29 mouse cellular contexts compared by ENCODE assay signal in genomic region chr9:110611471-110611870, GRCm38 (mm10).
"Had no signal": no experiment of that assay in that cellular context is flagged by ENCODE, and none has a peak within 500 bp of the region (broad histone marks: within the 10 kb centered on the region; RNA-seq: fewer than 3 reads in every experiment).

No protein-coding gene starts in this region.

- DNase-seq: gastrocnemius, adult 2 months; gastrocnemius, postnatal 10 days; gastrocnemius, postnatal 25 days; heart, adult 2 months; heart, postnatal 14 days; heart, postnatal 4 days; kidney, adult 18-20 months; kidney, adult 9 months; kidney, postnatal 10 days; kidney, postnatal 25 days; kidney, postnatal 4 days; liver, embryonic 13.5 days; liver, postnatal 0 days had no signal

- ATAC-seq: hindbrain, embryonic 16.5 days; inflammation-experienced regulatory T-cells, adult 6 months; intestine, embryonic 15.5 days; intestine, postnatal 0 days; liver, postnatal 0 days had no signal

- H3K27me3 ChIP-seq: heart, embryonic 13.5 days; heart, embryonic 15.5 days; hindbrain, embryonic 12.5 days; intestine, embryonic 15.5 days; kidney, embryonic 15.5 days; limb, embryonic 12.5 days; liver, embryonic 13.5 days; liver, embryonic 15.5 days had no signal

- H3K4me3 ChIP-seq: gastrocnemius, adult 2 months; heart, adult 2 months; heart, embryonic 13.5 days; heart, embryonic 15.5 days; hindbrain, embryonic 10.5 days; hindbrain, embryonic 12.5 days; intestine, embryonic 15.5 days; kidney, embryonic 15.5 days; left cerebral cortex, adult 2 months; limb, embryonic 10.5 days; limb, embryonic 12.5 days; liver, embryonic 13.5 days; liver, embryonic 15.5 days had no signal

- H3K9ac ChIP-seq: heart, embryonic 13.5 days; heart, embryonic 15.5 days; hindbrain, embryonic 12.5 days; hindbrain, embryonic 14.5 days; intestine, embryonic 15.5 days; kidney, embryonic 15.5 days; limb, embryonic 12.5 days; liver, embryonic 13.5 days; liver, embryonic 15.5 days; liver, postnatal 0 days had no signal

- H3K4me1 ChIP-seq: heart, embryonic 13.5 days; heart, embryonic 15.5 days; hindbrain, embryonic 10.5 days; hindbrain, embryonic 12.5 days; intestine, embryonic 15.5 days; kidney, embryonic 15.5 days; limb, embryonic 10.5 days; limb, embryonic 12.5 days had no signal

- H3K27ac ChIP-seq: gastrocnemius, adult 2 months; heart, adult 2 months; heart, embryonic 13.5 days; heart, embryonic 15.5 days; hindbrain, embryonic 10.5 days; hindbrain, embryonic 12.5 days; hindbrain, embryonic 14.5 days; intestine, embryonic 15.5 days; kidney, embryonic 15.5 days; left cerebral cortex, adult 2 months; limb, embryonic 10.5 days; limb, embryonic 12.5 days; liver, embryonic 13.5 days; liver, embryonic 15.5 days had no signal

- H3K4me2 ChIP-seq: heart, embryonic 11.5 days; heart, embryonic 13.5 days; heart, embryonic 15.5 days; hindbrain, embryonic 12.5 days; hindbrain, embryonic 14.5 days; intestine, embryonic 15.5 days; kidney, embryonic 15.5 days; limb, embryonic 12.5 days; liver, embryonic 11.5 days; liver, embryonic 13.5 days; liver, embryonic 15.5 days had no signal

- H3K9me3 ChIP-seq: heart, embryonic 13.5 days; heart, embryonic 15.5 days; hindbrain, embryonic 10.5 days; hindbrain, embryonic 12.5 days; intestine, embryonic 15.5 days; kidney, embryonic 15.5 days; limb, embryonic 10.5 days; limb, embryonic 12.5 days; liver, embryonic 13.5 days; liver, embryonic 15.5 days had no signal
